8 mouse cellular contexts compared by ENCODE assay signal in the genomic region with DNA sequence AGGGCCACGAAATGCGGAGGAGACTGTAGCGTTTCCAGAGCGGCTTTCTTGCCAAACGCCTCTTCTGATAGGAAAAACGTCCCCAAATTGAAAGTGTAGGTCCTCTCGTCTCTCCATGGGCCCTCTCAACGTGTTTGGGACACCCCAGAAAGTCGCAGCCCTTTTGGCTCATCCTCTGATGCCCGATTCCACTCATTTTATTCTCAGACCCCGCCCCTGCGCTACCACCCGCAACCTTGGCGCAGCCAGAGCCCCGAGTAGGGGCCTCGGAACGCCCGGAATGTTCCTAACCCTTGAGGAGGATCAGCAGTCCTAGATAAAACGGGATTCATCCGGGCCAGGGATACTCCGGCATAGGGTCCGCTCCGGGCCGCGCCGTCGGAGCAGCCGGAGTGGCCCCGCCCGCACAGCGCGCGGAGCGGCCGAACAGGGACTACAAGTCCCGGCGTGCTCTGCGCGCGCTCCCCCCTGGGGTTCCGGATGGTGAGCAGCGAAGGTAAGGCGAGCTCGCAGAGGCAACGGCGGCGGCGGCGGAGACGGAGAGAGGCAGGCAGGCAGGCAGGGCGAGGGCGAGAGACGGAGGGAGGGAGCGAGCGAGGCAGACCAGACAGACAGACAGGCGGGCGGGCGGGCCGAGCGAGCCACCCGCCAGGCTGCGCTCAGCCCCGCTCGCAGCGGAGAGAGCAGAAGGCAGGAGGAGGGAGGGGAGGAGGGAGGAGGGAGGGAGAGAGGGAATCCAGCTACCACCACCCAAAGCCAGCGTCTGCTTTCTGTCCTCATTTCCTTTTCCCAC. TPM values are rescaled to one million over a fixed set of nuclear protein-coding genes. Genes with fewer than 3 reads are reported as not detected.
DNase-seq lines count a peak whose midpoint lies in the region; ATAC-seq lines count a peak whose summit lies in the region.

Gene Ahdc1, plus strand, starts transcription at position 233 of the 793 bp plus-strand sequence.

- under 1% methylated on average over 54 of the region's 66 CpGs for WGBS in embryonic facial prominence, embryonic 11.5 days
- under 1% methylated on average over 62 of the region's 66 CpGs for WGBS in limb, embryonic 10.5 days
- WGBS in midbrain, embryonic 12.5 days: under 1% methylated on average over 66 of the region's 66 CpGs

- H3K9ac ChIP-seq in embryonic facial prominence, embryonic 11.5 days (replicated peaks; ENCODE audit: low read length): peak within 1 kb of the TSS; percentile 98
- H3K9ac ChIP-seq in midbrain, embryonic 12.5 days (replicated peaks): peak within 1 kb of the TSS; percentile 97

- H3K4me3 ChIP-seq in embryonic facial prominence, embryonic 11.5 days (ENCODE audit: low read depth, low read length): peak within 1 kb of the TSS; percentile 97
- peak within 1 kb of the TSS; percentile 98 for H3K4me3 ChIP-seq in limb, embryonic 10.5 days
- H3K4me3 ChIP-seq in midbrain, embryonic 12.5 days: peak within 1 kb of the TSS; percentile 93

- no peaks in the 10 kb centered on the region for H3K27me3 ChIP-seq in embryonic facial prominence, embryonic 11.5 days (ENCODE audit: control insufficient read depth, insufficient read depth, low read length)
- H3K27me3 ChIP-seq in limb, embryonic 10.5 days (ENCODE audit: low read depth, poor library complexity, severe bottlenecking): no peaks in the 10 kb centered on the region
- H3K27me3 ChIP-seq in midbrain, embryonic 12.5 days: peaks cover 23% of the 10 kb centered on the region

- H3K36me3 ChIP-seq in embryonic facial prominence, embryonic 11.5 days (replicated peaks; ENCODE audit: control insufficient read depth, insufficient read depth, low read depth, low read length): no peaks in the 10 kb centered on the region
- H3K36me3 ChIP-seq in limb, embryonic 10.5 days: no peaks in the 10 kb centered on the region
- no peaks in the 10 kb centered on the region for H3K36me3 ChIP-seq in midbrain, embryonic 12.5 days

- DNase-seq in 3134 (ENCODE audit: extremely low read depth, insufficient read length, low spot score): peak; percentile 87
- DNase-seq in adrenal gland, postnatal 25 days: peak; percentile 94
- DNase-seq in embryonic facial prominence, embryonic 11.5 days (ENCODE audit: low spot score): peak; percentile 95
- DNase-seq in heart, adult 11 months: peak; percentile 99
- DNase-seq in kidney, adult 18-20 months: peak; percentile 95
- DNase-seq in limb, embryonic 10.5 days (ENCODE audit: low spot score): peak; percentile 95
- DNase-seq in skeletal muscle tissue, adult 2 months (ENCODE audit: low read depth, low spot score): peak; percentile 85

- peak within 1 kb of the TSS; percentile 91 for H3K27ac ChIP-seq in embryonic facial prominence, embryonic 11.5 days (replicated peaks; ENCODE audit: low read depth, low read length)
- peak within 1 kb of the TSS; percentile 100 for H3K27ac ChIP-seq in limb, embryonic 10.5 days
- H3K27ac ChIP-seq in midbrain, embryonic 12.5 days (replicated peaks): peak within 1 kb of the TSS; percentile 94

- H3K4me2 ChIP-seq in embryonic facial prominence, embryonic 11.5 days (ENCODE audit: low read depth, low read length): peak within 1 kb of the TSS; percentile 94
- peak within 1 kb of the TSS; percentile 70 for H3K4me2 ChIP-seq in midbrain, embryonic 12.5 days (replicated peaks)

- H3K4me1 ChIP-seq in embryonic facial prominence, embryonic 11.5 days (ENCODE audit: control insufficient read depth, insufficient read depth, low read length): peaks cover 18% of the 10 kb centered on the region
- peaks cover 84% of the 10 kb centered on the region for H3K4me1 ChIP-seq in limb, embryonic 10.5 days
- H3K4me1 ChIP-seq in midbrain, embryonic 12.5 days: peaks cover 48% of the 10 kb centered on the region

- H3K9me3 ChIP-seq in embryonic facial prominence, embryonic 11.5 days (replicated peaks; ENCODE audit: control insufficient read depth, low read length): no peaks in the 10 kb centered on the region
- no peaks in the 10 kb centered on the region for H3K9me3 ChIP-seq in limb, embryonic 10.5 days (replicated peaks)
- H3K9me3 ChIP-seq in midbrain, embryonic 12.5 days: no peaks in the 10 kb centered on the region

- ATAC-seq in embryonic facial prominence, embryonic 11.5 days (replicated peaks; ENCODE audit: insufficient number of reproducible peaks, low FRiP score, low TSS enrichment, low read depth): peak; percentile 75
- ATAC-seq in midbrain, embryonic 12.5 days (ENCODE audit: low FRiP score, low read depth): peak; percentile 82

RNA-seq across cellular contexts. Expression of gene Ahdc1, which starts in this region (rescaled TPM):
- total RNA-seq in adrenal gland, postnatal 25 days (2021): 91.4 and 96.4 TPM in 2 replicates
- 6.6 and 7.7 TPM in 2 replicates for polyA plus RNA-seq in embryonic facial prominence, embryonic 11.5 days (2014; fragmentation: Nextera tagmentation; extraction: Ambion mirVana)
- 13.0 and 13.8 TPM in 2 replicates for polyA plus RNA-seq in limb, embryonic 10.5 days (2016; fragmentation: Nextera tagmentation; extraction: Ambion mirVana)
- polyA plus RNA-seq in midbrain, embryonic 12.5 days (2016; fragmentation: Nextera tagmentation; extraction: Ambion mirVana): 8.9 and 9.1 TPM in 2 replicates

Comparison
In these comparisons a context has a peak if more than half of its experiments do, and no peak if none do; other contexts are left out.
1. Peak in every context shown above with its lines: DNase-seq, ATAC-seq, H3K4me3 ChIP-seq and H3K27ac ChIP-seq.